Mouse (Mus musculus): Measurements from ENCODE around the gene Wdr45. TPM values are rescaled to one million over a fixed set of nuclear protein-coding genes. Genes with fewer than 3 reads are reported as not detected.
"Not testable (repeated sequence)": the region's sequence is repeated elsewhere in the genome, so short reads cannot be mapped to it uniquely, and the experiment has no call there.

Gene Wdr45
- polyA plus RNA-seq, 1 experiment from 2014 or later: 53.9 TPM

DNA sequence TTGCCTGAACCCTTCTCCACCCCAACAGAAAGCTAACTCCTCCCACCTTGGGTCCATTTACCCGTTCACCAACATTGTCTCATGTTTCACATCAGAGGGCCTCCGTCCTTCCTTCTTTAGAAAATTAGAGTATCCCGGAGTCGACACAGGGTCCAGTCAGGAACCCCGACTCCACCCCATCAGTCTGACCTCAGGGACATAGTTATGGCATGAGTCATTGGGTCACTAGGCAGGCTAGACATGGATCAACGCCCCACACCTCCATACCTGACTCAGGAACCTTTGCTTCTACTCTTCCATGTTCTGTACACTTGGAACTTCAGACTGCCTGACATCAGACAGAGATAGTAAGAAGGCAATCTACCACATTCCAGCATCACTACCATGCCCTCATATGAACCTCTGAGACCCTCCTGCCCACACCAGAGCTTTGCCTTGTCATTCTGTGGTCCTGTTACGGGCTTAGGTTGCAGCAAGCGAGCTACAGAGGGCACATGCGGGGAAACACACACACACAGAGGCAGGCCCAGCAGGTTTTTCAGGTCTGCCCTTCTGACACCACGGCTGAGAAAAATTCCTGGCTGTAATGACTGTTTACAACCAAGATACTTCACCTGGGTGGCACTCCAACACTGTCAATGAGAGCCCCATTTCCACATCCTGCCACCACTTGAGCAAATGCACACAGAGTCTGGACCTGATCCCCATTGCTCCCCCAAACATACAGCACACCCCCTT is 26.1 kb downstream of the Wdr45 start:
- no peaks in the 10 kb centered on the region for H3K27me3 ChIP-seq
- in situ Hi-C loops (cut with MboI; ENCODE audit: low pct_unique_long_range_greater_than_20kb): no loop called here
- DNase-seq (ENCODE audit: low read depth, low spot score) (no peak), ATAC-seq (no peak)
- ChIA-PET CTCF (no interaction called here), POLR2A (interaction anchor here (0.6 kb wide), 1 partner anchor 9 kb away, joined by 3 read pairs; no protein-coding TSS in a partner anchor)
- no peak for TF ChIP-seq CTCF (IDR thresholded peaks at IDR 0.05)

DNA sequence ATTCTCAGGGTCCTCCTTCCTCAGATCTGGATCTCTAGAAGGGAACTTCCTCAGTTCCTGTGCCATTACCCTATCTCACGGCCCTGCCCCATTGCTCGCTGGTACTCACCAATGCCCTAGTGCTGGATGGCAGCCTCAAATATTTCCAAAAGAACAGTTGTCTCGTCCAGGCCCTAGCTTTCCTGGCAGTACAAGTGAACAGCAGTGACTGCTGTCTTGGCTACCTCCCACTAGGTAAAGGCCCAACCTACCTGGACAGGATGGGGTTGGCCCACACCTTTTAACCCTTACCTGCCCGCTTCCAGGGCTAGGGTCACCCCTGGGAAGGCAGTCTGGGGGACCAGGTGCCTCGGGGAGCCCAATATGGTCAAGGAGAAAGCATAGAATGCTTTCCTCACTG is 27.0 kb downstream of the Wdr45 start:
- POLR2A ChIA-PET: no interaction called here
- ATAC-seq (no peak), DNase-seq (ENCODE audit: low read depth, low spot score) (no peak)

DNA sequence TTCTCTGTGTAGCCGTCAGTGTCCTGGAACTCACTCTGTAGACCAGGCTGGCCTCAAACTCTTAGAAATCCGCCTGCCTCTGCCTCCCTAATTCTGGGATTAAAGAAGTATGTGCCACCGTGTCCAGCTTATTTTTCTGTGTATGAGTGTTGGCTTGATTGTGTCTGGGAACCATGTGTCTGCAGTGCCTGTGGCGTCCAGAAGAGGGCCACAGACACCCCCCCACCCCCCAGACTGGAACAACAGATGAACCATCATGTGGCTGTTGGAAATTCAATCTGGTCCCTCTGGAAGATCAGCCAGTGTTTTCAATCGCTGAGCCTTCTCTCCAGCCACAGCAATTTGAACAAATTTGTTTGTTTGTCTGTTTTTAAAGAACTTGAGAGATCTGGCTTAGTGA is 29.3 kb downstream of the Wdr45 start:
- H3K27me3 ChIP-seq: no peaks in the 10 kb centered on the region
- POLR2A ChIA-PET: interaction anchor here (0.5 to 0.6 kb wide), 2 partner anchors 94 to 106 kb away, joined by 3 to 4 read pairs; no protein-coding TSS in a partner anchor

More for the DNA sequence above, 27.0 kb downstream of the Wdr45 start:
- H3K27me3 ChIP-seq: no peaks in the 10 kb centered on the region
- no peak for TF ChIP-seq CTCF (IDR thresholded peaks at IDR 0.05)
- CTCF ChIA-PET: interaction anchor here (1.3 kb wide), 1 partner anchor 17 kb away, joined by 3 read pairs; no protein-coding TSS in a partner anchor
- in situ Hi-C loops (cut with MboI; ENCODE audit: low pct_unique_long_range_greater_than_20kb): no loop called here

GRCm38 (mm10) chrX:7744940-7745339 is 30.8 kb downstream of the Wdr45 start:
- in situ Hi-C loops (cut with MboI; ENCODE audit: low pct_unique_long_range_greater_than_20kb): no loop called here
- DNase-seq (ENCODE audit: low read depth, low spot score): no peak
- no peaks in the 10 kb centered on the region for H3K27me3 ChIP-seq
- ChIA-PET CTCF (interaction anchor here (1.0 kb wide), 1 partner anchor 9 kb away, joined by 3 read pairs; no protein-coding TSS in a partner anchor), POLR2A (no interaction called here)
- no peak for ATAC-seq
- TF ChIP-seq CTCF (IDR thresholded peaks at IDR 0.05): no peak

More for the DNA sequence above, 29.3 kb downstream of the Wdr45 start:
- DNase-seq (ENCODE audit: low read depth, low spot score) (no peak), ATAC-seq (no peak)
- in situ Hi-C loops (cut with MboI; ENCODE audit: low pct_unique_long_range_greater_than_20kb): no loop called here
- no peak for TF ChIP-seq CTCF (IDR thresholded peaks at IDR 0.05)
- CTCF ChIA-PET: no interaction called here

GRCm38 (mm10) chrX:7745429-7745828 is 31.3 kb downstream of the Wdr45 start:
- no peaks in the 10 kb centered on the region for H3K27me3 ChIP-seq
- CTCF ChIA-PET: interaction anchor here (1.0 kb wide), 1 partner anchor 9 kb away, joined by 3 read pairs; no protein-coding TSS in a partner anchor
- ATAC-seq (no peak), DNase-seq (ENCODE audit: low read depth, low spot score) (no peak)
- in situ Hi-C loops (cut with MboI; ENCODE audit: low pct_unique_long_range_greater_than_20kb): no loop called here
- TF ChIP-seq CTCF (IDR thresholded peaks at IDR 0.05): no peak
- POLR2A ChIA-PET: no interaction called here

DNA sequence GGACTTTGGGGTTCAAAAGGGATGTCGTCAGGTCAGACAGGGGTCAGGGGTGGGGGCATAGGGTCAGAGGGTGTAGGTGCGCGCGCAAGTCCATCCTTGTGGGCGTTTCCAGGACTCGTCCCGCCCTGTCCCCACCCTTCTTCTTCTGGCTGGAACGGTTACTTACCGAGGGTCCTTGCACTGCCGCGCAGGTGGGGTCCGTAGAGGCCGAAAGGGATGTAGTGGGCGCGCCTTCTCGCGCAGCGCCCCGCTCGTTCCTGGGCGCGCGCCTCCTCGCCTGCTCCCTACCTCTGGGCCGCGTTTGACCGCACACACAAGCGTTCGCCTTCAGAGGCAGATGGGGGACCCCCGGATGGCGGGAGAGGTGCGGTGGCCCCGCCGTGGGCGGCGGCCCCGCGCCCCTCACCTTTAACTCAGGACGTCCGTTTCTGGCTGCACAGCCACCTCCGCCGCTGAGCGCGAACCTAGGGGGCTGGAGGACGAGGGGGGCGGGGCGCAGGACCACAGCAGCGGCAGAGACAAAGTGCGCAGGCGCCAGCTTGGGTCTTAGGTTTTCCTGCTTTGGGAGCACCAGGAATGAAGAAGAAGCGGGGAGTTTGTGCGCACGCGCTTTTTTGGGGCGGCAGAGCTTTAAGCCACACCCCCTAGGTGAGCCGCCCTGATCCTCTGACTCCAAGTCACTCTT is 36.4 kb downstream of the Wdr45 start, which contains the start of gene Ccdc120:
Gene Ccdc120, minus strand, starts transcription at position 474 of the 685 bp plus-strand sequence.
- in situ Hi-C loops (cut with MboI; ENCODE audit: low pct_unique_long_range_greater_than_20kb): no loop called here
- POLR2A ChIA-PET: no interaction called here
- peaks cover 2% of the 10 kb centered on the region for H3K27me3 ChIP-seq
- TF ChIP-seq CTCF (IDR thresholded peaks at IDR 0.05): no peak
- DNase-seq (ENCODE audit: low read depth, low spot score): no peak
- peak; percentile 70 for ATAC-seq
- CTCF ChIA-PET: interaction anchor here (0.9 to 1.3 kb wide), 3 partner anchors 13 to 27 kb away, joined by 3 to 4 read pairs (median 3); no protein-coding TSS in a partner anchor

- ChIA-PET POLR2A (interaction anchor here (0.6 kb wide), 1 partner anchor 173 kb away, joined by 3 read pairs; no protein-coding TSS in a partner anchor), CTCF (interaction anchor here (0.8 to 1.1 kb wide), 2 partner anchors 24 to 38 kb away, joined by 3 to 4 read pairs; no protein-coding TSS in a partner anchor)
- peak; percentile 67 for ATAC-seq
- DNase-seq (ENCODE audit: low read depth, low spot score); H3K27me3 ChIP-seq; in situ Hi-C loops (cut with MboI; ENCODE audit: low pct_unique_long_range_greater_than_20kb): not testable (repeated sequence)
Measured at GRCm38 (mm10) chrX:7753627-7754026, 39.5 kb downstream of the Wdr45 start.

DNA sequence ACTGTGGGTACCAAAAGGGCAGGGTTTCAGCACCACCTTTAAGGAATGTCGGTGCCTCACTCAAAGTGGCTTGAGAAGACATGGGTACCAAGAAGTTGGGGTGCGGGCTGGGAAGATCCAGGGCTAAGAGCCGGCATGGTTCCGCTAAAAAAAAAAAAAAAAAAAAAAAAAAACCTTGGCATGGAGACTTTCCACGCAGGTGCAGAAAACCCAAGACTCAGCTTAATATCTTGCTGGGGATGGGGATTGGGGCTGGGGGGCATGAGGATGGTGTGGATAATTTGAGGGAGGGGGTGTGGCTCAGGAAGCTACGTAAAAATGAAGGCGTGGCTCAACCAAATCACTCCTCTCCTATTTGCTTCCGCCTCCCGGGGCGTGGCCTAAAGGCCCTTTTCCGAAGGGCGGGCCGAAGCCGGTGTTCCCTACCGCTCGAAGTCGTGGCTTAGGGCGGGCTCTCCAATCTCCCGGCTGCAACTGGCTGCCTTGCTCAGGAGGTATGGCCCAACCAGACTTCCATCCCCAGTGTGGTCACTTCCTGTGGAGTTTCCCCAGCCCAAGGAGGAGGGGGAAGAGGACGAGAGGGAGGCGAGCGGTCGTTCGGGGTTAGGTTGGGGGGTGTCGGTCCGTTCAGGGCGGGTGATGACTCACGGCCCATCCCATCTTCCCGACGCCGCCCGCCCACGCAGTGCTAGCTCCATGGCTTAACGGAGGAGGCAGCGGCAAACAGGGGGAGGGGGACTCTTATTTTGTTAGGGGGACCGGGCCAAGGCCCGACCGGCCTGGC is 48.2 kb downstream of the Wdr45 start, which contains the start of gene Tfe3:
Gene Tfe3, plus strand, starts transcription at position 424 of the 784 bp plus-strand sequence.
- CTCF ChIA-PET: no interaction called here
- H3K27me3 ChIP-seq: no peaks in the 10 kb centered on the region
- POLR2A ChIA-PET: interaction anchor here (0.6 kb wide), 1 partner anchor 65 kb away, joined by 9 read pairs; no protein-coding TSS in a partner anchor
- DNase-seq (ENCODE audit: low read depth, low spot score): peak; percentile 70
- no peak for TF ChIP-seq CTCF (IDR thresholded peaks at IDR 0.05)
- peak; percentile 77 for ATAC-seq
- in situ Hi-C loops (cut with MboI; ENCODE audit: low pct_unique_long_range_greater_than_20kb): no loop called here

DNA sequence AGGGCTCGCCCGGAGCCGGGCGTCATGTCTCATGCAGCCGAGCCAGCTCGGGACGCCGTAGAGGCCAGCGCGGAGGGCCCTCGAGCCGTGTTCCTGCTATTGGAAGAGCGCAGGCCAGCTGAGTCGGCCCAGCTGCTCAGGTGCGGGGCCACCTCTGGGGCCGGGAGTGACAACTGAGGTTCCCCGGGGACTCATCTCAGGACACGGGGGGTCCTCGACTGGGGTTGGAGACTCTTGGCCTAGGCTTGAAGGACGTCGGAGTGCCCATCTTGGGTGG is 48.7 kb downstream of the Wdr45 start:
- TF ChIP-seq CTCF (IDR thresholded peaks at IDR 0.05): no peak
- H3K27me3 ChIP-seq: no peaks in the 10 kb centered on the region
- POLR2A ChIA-PET: interaction anchor here (0.6 kb wide), 1 partner anchor 13 kb away, joined by 3 read pairs; no protein-coding TSS in a partner anchor
- in situ Hi-C loops (cut with MboI; ENCODE audit: low pct_unique_long_range_greater_than_20kb): no loop called here
- CTCF ChIA-PET: interaction anchor here (0.9 kb wide), 1 partner anchor 12 kb away, joined by 3 read pairs; the partner anchor contains the start of gene Ccdc120
- ATAC-seq (peak; percentile 1), DNase-seq (ENCODE audit: low read depth, low spot score) (no peak)

Data from Patski (cell line).